Mouse (Mus musculus): ENCODE measurements at regions not wholly inside any gene's neighbourhood (a gene's known extent, or its start where the extent isn't known, plus 50 kb on each side); places are given as distances from the start of the nearest gene placed in this dataset.

DNA sequence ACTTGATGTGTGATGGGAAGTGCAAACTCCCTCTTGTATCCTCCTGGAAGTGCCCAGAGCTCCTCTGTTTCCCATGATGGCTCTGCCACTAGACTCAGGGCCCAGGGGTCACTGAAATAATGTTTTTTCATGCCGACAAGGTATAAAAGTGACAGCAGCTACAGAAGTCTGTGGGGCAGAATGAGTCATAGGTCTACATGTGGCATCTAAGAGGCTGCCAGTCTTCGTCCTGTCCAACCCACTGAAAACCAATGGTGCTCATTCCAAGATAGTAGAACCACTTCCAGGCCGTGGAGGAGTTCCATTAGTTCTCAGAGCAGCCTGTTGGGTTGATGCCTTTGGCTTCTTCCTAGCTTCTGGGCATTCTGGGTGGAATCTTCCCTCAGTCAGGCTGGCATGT, 65.3 kb upstream of the Atp1a1 start:
- no peak for TF ChIP-seq POLR2A (IDR thresholded peaks at IDR 0.05; ENCODE audit: extremely low read depth, insufficient read depth, low read length)
- TF ChIP-seq CTCF (IDR thresholded peaks at IDR 0.05; ENCODE audit: low read depth, low read length) = no peak
